Mouse (Mus musculus) forelimb bud, embryonic 11.5 days (tissue): ENCODE results near the gene Ddah2.

ENCODE experiments used
- DNase-seq: peaks from one replicate; pipeline ENCODE4 v3.0.0-alpha.2; 2012; ENCODE audit warnings: low read depth, low spot score

Ddah2 gene

DNA sequence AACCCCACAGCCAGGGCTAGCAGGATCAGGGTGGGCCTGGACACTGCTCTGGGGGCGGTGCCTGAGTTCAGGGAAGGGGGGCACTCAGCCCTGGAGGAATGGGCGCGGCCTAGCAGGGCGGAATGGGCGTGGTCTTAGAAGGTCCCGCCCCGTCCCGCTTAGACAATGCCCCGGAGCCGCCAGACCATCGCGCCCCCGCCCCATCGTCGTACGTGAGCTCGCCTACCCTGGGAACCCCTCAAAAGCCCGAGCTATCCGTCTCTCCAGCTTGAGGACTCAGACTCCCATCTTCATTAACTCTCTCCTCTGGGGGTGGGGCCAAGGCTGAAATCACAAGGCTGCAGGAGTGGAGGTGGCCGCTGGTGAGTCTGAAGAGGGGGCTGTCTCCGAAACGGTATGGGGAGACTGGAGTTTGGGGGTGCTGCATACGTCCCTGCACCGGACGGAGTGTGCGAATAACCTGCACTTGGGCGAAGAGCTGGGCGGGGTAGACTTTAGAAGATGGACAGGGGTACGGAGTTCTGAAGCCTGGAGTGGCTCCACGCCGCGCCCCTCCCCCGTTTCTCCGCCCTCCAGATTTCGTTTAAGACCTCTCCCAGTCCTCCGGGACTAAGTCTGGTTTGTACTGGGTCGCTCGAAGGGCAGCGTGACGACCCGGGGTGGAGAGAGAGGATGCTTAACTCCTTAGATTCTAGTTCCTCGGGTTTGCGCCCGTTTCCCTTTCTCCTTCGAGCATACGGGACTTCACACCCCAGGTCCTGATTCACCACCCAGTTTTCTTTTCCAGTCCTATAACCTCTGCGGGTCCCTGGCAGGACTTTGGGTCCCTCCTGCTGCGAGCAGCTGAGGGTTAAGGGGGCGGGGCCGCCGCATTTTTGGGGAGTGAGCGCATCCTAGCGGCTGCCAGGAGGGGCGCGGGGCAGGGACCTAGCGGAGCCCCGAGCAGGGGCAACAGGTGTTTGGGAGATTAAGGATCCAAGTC lies at the start of gene Ddah2:
Gene Ddah2 (plus strand): TSS at position 125 of the 982 bp plus-strand sequence.
- peak; percentile 91 for DNase-seq

DNA sequence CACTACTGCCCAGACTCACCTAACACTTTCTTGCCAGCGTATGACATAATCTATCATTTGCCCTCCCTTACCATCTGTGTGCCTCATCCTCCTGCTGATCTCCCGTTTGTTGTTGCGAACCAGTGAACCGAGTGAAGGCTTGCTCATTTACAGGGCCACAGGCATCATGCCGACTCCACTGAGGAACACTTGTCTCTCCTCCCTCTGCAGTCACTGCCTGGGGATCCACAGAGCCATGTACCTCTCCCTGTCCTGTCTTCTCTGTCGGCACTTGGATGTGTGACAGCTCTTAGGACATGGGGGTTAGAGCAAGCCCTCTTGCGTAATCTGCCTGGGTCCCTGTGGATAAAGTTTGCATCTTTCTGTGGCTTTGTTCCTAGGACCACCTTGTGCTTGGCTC lies 49.2 kb upstream of the Ddah2 start:
- DNase-seq, result no peak

DNA sequence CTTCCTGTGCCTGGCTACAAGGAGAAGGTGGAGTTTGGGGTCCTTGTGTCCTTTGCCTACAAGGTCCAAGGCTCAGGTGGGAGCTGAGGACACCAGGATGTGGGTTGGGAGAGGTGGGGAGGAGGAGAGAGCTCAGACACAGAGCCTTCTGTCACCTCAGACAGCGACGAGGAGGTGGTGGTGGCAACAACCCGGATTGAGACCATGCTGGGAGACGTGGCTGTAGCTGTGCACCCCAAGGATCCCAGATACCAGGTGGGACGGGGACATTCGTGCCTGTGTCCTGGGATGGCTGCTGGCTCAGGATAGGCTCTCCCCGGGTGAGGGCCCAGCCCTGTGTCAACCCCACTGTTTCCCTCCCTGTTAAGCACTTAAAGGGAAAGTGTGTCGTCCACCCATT lies 47.4 kb upstream of the Ddah2 start:
- no peak for DNase-seq

DNA sequence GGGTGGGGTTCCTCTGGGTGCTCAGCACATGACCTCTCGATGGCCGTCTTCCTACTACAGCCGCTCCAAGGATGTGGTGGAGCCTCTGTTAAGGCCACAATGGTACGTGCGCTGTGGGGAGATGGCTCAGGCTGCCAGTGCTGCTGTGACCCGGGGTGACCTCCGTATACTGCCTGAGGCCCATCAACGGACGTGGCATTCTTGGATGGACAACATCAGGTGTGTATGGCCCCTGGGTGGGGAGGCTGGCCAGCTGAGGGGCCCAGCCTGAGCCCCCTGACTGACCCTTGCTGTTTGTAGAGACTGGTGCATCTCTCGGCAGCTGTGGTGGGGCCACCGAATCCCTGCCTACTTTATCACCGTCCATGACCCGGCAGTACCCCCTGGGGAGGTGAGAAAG lies 46.4 kb upstream of the Ddah2 start:
- no peak for DNase-seq

DNA sequence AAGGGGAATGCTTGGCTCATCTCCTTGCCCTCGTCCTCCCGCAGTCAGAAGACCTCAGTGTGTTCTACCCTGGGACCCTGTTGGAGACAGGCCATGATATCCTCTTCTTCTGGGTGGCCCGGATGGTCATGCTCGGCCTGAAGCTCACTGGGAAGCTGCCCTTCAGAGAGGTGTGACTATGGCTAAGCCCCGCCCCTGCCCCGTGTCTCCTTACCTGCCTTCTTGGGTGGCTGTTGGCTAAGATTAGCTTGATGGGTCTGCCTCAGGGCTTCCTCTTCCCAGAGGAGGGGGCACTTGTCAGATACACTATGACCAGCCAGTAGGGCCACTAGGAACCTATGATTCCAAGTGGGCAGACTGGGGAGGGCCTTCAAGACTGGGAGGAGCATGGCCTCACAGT lies 45.6 kb upstream of the Ddah2 start:
- DNase-seq, result no peak

DNA sequence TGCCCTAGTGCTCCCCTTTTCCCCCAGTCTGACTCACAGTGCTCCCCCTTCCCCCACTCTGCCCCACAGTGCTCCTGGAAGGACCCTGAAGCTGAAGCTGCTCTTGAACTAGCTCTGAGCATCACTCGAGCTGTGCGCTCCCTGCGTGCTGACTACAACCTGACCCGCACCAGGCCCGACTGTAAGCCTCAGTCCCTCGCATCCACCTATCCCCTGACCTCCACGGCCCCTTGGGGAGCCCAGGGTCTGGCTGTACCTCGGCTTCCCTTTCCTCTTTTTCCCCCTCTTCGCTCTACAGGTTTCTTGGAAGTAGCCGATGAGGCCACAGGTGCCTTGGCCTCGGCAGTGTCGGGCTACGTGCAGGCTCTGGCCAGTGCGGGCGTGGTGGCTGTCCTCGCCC lies 43.5 kb upstream of the Ddah2 start:
- DNase-seq, result no peak

DNA sequence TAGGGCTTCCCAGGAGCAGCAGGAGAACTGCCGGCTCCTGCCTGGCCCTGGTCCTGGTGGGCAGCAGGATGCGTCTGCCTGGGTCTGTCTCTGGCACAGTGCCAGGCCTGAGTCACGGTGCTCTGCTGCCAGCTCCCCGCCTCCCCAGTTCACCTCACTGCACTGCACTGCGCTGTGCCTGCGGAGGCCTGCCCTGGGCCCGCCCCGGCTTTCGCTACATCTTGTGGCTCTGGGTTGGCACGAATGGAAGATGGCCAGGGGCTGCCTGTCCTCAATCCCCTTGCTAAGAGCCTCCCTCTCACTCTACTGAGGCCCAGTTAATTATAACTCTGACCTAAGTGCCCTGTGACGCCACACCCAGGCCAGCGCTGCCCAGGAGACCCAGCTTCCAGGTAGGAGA lies 42.5 kb upstream of the Ddah2 start, which contains the start of gene Vwa7:
Gene Vwa7 (plus strand): TSS at position 204 of the 400 bp plus-strand sequence.
- no peak for DNase-seq

DNA sequence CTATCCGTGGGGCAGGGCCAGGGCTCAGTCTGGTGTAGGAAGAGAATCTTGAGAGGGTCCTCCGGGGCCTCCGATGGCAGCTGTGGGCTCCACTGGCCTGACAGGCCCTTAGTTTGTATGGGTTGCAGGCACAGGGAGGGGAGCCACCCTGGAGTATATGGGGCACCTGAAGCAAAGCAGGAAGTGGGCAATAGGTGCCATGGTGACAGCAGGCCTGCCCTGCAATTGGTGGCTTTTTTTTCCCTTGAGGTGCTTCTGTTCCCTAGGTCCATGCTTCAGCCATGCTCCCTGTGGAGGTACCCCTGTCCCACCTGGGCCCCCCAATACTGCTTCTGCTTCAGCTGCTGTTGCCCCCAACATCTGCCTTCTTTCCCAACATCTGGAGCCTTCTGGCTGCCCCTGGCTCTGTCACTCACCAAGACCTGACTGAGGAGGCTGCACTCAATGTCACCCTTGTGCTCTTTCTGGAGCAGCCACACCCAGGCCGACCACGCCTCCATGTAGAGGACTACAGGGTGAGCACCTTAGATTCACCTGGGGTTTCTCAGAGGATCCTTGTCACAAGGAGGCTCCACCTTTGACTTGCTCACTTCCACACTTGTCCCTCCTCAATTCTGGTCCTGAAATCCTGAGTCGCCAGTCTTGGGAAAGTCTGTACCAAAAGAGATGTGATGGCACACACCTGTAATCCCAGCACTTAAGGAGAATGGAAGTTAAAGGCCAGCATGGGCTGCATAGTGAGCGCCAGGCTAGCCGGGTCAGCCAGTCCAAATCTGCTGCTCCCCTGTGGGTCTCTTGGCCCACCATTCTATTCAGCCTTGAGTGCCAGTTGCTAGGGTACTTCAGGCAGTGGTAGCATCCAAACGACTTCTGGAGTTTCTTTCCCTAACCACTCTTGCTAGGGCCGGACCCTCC lies 41.8 kb upstream of the Ddah2 start:
- DNase-seq, result no peak

DNA sequence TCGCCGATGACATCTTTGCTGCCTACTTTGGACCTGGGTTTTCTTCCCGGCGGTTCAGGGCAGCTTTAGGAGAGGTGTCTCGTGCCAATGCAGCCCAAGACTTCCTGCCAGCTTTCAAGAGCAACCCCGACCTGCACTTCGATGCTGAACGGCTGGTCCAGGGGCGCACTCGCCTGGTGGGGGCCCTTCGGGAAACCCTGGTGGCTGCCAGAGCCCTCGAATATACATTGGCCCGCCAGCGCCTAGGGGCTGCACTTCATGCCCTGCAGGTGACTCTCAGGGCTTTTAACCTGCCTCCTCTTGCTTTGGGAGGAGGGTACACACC lies 41.2 kb upstream of the Ddah2 start:
- no peak for DNase-seq

DNA sequence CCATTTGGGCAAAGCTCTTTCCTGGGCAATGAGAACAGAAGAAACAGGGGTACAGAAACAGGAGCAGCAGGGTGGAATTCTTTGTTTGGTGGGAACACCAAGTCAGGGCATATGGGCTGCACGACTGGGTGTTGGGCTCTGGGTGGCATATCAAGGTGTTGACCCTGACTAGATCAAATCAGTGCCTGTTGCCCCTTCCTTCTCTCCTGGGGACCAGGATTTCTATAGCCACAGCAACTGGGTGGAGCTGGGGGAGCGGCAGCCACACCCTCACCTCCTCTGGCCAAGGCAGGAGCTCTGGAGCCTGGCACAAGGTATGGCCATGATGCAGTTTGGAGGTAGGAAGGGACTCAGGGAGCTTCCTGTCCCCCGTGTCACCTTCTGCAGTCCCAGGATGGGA lies 40.7 kb upstream of the Ddah2 start:
- DNase-seq, result no peak

DNA sequence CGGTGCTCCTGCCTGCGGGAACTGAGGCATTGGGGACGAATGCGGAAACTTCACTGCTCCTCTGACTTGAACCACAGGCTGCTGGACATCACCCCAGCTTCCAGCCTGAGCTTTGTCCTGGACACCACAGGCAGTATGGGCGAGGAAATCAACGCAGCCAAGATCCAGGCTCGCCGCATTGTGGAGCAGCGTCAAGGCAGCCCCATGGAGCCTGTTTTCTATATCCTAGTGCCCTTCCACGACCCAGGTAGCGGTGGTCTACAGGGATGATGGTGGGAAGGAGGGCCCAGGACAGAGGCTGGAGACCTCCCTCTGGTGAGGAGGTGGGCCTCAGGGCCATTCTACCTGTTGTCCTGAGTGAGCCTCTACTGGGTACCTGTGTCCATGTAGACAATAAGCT lies 38.9 kb upstream of the Ddah2 start:
- DNase-seq, result no peak

DNA sequence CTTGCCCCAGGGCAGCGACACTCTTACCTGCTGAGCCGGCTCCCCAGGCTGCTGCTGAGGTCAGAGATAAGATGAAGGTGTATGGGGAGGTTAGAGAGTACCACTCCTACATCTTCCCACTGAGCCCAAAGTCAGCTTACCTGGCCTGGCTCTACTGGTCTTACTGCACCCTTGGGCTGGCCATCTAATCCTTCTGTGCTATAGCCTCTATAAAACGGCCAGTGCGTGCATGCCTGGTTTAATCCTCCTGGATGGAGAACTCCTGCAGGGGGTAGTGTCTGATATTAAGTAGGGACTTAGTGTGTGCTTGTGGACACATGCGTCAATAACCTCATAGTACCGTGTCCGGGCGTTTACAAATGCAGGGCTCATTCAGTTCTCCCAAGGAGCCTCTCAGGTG lies 38.3 kb upstream of the Ddah2 start:
- DNase-seq, result no peak

DNA sequence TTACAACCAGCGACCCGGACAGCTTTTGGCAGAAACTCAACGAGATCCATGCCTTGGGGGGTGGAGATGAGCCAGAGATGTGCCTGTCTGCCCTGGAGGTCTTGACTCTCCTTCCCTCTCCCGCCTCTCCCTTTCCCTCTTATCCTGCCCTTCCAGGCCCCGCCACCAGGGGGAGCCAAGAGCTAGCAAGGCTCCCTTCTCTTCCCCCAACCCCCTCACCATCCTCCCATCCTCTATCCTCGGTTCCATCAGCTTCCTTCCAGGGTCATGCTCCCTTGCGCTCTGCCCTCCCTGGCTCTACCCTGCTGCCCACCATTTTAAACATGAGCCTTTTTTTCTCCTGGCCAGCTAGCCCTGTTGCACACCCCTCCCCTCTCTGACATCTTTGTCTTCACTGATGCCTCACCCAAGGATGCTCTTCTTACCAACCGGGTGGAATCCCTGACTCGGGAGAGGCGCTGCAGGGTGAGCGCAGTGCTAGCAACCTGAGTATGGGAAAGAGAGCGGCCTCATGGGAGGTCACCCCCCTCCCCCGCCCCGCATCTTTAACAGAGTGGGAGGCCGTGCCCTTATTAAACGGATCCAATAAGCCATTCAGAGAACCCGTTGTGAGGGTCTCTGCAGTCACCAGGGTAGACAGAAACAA lies 37.5 kb upstream of the Ddah2 start:
- DNase-seq, result peak; percentile 79

DNA sequence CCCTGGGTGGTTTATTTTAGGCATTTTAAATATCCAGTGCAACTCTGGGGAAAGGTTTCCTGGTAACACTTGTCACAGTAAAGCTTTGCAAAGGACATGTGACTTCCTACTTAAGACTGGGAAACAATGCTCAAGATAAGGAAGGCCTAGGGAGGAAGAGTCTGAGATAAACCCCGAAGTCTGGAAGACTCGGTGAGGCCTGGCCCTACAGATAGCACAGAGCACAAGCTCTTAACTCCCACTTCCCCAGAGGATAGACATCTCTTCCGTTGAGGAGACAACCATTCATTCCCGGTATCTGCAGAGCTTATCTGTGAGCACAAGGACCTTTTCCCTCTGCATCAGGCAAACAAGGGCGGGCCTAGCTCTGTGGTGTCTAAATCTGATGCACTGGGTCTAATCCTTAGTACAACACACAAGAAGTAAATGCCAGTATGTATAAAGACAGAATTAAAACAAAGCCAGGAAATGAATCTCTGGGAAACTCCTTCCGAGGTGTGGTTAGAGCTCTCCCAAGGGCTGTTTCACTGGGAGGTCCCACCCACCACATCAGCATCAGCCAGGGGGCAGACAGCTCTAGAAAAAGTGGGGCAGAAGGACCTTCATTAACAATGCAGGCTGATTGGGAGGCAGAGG lies 36.9 kb upstream of the Ddah2 start:
- no peak for DNase-seq

DNA sequence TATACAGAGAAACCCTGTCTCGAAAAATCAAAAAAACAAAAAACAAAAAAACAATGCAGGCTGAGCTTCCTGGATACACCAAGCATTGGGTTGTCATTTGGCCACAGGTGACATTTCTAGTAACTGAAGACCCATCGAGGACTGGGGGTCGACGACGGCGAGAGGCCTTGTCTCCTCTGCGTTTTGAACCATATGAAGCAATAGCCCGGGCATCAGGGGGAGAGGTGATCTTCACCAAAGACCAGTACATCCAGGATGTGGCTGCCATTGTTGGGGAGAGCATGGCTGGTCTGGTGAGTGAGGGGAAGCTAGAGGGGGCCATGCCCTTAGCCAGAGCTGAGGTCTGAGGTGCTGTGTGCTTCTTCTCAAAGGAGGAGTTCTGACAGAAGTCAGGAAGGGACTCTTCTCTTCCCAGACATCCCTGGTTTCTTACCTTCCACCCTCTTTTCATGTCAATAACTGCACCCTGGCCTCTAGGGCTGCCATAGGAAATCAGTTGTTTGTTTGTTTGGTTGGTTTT lies 36.2 kb upstream of the Ddah2 start:
- DNase-seq, result no peak

DNA sequence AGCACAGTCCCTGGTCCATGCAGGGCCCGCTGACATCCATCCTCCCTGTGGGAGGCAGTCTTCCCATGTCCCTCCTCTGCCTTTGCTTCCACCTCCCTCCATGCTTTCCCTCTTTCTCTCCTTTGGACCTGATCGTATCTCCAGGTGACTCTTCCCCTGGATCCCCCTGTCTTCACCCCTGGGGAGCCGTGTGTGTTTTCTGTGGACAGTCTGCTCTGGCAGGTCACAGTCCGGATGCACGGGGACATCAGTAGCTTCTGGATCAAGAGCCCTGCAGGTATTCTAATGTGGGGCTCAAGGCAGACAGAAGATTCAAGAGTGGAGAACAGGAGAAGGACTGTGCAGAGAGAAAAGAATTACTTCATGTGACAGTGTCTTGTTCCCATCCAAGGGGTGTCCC lies 35.6 kb upstream of the Ddah2 start:
- DNase-seq, result no peak

DNA sequence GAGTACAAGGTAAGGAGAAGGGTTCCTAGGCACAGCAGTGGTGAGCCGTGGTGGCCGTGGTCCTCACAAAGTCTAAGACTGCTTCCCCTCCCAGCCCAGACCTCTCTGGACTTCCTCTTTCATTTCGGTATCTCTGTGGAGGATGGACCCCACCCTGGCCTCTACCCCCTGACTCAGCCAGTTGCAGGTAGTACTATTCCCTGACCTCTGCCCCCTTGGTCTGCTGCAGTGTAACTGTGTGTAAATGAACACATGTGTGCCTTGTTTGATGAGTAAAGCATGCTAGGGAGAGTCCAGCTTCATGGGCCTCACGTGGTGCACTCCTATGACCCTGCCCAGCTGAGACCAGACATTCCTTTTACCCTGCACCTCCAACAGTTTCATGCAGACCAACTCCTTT lies 35.1 kb upstream of the Ddah2 start:
- no peak for DNase-seq

DNA sequence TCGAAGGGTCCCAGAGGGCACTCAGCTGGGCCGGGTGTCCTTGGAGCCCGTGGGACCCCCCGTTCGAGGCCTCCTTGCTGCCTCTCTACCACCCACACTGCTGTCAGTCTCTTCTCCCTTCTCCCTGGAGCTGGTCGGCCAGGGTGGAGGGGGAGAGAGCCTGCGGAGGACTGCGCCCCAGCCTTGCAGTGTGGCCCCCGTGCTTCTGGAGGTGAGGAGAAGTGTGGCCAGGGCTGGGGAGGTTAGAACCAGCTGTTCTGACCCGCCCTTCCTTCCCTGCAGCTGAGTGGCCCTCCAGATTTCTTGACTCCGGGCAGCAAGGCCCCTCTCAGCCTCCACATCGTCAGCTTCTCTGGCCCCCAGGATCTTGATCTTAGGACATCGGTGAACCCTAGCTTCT lies 34.6 kb upstream of the Ddah2 start:
- no peak for DNase-seq

DNA sequence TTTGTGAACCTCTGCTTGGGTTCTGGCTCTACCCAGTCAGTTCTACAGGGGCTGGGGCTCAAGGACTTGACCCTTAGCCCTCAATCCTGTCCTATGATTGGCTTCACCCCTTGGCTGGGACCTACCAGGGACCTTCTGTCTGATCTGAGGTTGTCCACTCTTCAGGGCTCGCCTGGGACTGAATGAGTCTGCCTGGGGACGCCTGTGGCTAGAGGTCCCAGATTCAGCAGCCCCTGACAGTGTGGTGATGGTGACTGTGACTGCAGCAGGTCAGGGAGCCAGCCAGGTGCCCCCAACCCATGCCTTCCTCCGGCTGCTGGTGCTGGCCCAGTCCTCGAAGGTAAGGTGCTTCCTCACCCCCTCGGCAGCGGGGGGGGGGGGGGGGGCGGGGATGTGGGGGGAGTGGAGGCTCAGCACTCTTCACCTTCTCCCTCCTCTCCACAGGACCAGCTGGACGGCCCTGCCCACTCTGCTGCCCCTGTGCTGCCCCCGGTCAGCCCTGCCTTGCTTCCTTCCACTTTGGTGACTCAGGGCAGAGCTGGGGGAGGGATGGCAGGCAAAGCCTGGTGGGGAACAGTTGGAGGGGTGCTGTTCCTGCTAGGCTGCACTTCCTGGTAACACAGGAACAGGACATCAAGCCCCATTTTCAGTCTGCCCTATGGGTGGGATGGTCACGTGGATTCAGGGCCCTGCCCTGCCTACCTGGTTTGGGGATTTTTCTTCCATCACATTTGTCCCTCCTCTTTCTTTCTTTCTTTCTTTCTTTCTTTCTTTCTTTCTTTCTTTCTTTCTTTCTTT lies 33.9 kb upstream of the Ddah2 start:
- no peak for DNase-seq

DNA sequence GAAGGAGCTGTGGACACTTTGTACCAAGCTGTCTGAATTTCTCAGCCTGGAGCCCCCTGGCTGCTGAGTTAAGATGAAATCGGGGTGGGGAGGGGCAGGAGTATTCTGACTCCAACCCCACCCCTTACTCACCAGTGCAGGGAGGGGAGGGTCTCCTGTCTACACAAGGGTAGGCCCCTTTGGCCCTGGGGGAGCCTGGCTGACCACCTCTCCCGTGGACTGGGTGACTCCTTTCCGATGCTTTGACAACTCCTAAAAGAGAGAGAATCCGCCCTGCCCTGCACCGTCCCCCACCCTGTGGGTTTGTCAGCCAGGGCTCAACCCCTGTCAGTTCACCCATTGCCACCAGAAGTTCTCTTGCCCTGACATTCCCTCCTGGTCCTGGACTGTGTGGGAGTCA lies 32.6 kb upstream of the Ddah2 start:
- DNase-seq, result no peak
